Mouse (Mus musculus): ENCODE results near the gene Sox8.

Gene Sox8

DNA sequence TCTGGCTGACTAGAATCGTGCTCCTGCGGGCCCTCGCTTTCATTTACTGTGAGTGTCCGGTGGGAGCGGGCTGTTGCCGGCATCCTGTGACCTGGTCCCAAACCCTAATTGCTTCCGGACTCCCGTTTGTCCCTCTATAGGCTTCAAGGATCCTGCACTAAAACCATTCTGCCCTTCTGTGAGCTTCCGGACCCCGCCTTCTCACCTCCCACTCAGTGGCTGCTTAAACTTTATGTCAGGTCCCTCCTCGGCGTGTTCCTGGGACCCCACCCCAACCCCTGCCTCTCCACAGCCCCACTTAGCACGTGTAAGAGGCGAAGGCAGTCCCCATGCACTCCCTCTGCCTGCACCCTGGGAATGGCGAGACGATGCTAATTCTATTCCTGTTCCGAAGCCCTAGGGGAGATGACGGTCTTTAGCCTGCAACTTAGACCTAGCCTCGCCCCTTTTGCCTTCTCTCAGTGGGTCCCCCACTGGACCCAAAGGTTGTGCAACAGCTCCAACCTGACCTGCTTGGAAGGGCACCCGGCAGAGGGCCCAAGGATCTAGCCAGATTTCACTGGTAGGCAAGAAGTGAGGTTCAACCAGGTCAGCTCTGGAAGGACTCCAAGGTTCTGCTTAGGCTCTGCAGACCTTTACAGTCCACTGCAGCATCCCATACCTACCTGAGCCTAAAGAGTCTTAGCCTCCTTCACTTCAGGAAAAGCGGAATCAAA is 9.0 kb upstream of the Sox8 start:
- DNase-seq = peak; percentile 53

DNA sequence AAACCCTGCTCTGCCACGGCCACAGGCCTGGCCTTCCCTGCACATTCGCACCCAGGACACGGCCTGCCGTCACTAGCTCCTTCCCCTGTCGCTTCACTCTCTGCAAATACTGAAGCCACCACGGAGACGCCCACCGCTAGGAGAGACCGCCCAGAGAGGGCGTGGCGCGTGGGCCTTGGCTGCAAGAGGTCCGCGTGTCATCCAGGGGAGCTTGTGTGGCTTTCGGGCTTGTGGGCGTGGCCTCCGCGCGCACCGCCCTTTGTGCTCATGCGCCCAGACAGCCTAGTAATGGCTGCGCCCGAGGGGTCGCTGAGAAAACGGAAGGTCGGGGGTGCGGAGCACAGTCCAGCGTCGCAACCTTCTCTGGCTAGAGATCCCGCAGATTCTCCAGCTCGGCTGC is 8.4 kb upstream of the Sox8 start, which contains the start of gene Lmf1:
Lmf1 (plus strand) TSS at position 166 of the 400 bp plus-strand sequence.
- DNase-seq = peak; percentile 98

- DNase-seq = no peak
These were observed 7.2 kb upstream of the Sox8 start for GRCm38 (mm10) chr17:25577702-25578101.

GRCm38 (mm10) chr17:25577263-25577662 is 6.8 kb upstream of the Sox8 start:
- no peak for DNase-seq

GRCm38 (mm10) chr17:25576034-25576433 is 5.5 kb upstream of the Sox8 start:
- DNase-seq = no peak

DNA sequence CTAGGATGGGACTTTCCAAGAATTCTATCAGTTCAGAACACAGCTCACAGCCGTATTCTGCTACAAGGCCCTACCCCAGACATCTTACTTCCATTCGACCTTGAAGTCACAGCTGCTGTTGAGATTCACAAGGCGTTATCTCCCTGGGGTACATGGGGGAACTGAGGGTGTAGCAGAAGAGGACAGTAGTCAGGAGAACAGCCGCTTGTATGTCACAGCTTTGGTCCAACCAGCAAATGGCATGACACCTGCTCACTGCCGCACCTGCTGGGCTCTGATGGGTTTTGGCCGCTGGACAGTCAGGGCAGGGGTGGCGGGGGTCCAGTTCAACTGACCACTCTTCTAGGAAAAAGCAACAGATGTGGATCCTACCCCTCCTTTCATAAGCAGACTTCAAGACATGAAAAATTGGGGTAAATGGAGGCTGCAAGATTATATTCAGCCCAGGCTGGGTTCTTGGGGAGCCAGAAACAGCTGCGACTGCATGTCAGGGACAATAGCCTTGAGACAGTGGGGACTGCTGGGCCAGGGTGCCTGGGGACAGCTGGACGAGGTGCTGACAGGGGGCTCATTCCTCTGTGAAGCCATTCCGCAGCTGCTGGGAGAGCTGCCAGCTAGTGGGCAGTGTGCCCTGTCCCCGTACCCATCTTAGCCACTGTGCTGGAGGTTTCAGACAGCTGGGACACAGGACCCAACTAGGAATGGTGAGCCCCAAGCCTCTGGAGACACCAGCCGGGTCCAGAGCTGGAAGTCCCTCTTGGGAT is 4.9 kb upstream of the Sox8 start:
- DNase-seq = no peak

GRCm38 (mm10) chr17:25571453-25571820 is 951 bp upstream of the Sox8 start:
- no peak for DNase-seq

DNA sequence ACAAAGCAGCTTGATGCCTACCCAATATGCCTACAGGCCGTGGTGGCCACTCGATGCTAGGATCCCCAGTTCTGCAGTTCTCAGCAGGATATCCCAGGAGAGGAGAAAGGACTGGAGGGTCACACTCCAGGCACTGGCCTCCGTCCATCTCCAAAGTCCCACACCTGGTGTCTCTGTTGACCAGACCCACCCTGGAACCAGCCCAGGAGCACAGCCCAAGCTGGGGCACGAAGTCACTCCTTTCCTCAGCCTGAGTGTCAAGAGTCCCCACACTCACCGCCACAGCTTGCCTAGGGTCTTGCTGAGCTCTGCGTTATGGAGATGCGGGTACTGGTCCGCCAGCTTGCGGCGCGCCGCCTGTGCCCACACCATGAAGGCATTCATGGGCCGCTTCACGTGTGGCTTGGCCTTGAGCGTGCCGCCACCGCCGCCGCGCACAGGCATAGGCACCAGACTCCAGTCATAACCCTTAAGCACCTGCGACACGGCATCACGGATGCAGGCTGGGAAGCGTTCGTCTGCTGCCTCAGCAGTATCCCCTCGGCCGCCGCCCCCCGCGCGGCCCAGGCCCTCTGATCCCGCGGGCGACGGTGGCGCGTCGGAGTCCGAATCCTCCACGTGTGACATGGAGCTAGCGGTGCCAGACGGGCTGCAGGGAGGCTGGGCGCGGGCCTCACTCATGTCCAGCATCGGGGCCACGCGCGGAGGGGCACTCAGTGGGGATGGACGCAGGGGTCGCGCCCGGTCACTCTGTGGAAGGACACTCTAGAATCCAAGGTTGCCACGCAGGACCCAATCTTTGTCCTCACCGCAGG is 446 bp downstream of the Sox8 start:
- no peak for DNase-seq

DNA sequence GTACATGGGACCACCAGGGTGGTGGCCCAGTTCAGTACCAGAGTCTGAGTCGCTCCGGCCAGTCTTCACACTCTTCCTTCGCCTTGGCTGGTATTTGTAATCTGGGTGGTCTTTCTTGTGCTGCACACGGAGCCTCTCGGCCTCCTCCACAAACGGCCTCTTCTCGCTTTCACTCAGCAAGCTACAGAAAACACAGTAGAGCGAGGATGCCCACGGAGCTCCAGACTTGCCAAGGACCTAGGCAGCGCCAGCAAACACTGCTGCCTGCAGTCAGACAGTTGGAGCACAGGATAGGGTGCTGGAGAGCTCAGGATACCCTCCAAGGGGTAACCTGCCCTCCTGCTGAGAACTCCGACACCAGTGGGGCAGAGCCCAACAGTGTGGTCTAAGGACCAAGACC is 1.6 kb downstream of the Sox8 start:
- no peak for DNase-seq

DNA sequence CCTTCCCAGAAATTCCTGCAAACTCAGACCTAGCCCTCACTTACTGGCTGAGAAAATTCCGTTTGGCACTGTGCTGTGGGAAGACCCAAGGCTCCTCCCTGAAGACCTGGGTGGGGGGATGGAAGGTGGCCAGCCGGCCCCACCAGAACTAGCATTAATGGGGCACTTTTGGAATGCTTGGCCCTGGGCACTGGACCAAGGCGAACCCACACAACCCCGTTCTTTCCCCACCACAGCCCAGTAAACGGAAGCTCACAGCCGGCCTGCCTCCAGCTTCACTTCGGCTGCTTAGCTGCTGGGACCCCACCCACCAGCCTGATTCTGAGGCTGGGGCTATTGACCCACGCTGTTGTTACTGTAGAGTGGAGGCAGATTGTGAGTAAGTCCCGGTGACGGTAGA is 2.3 kb downstream of the Sox8 start:
- no peak for DNase-seq

DNA sequence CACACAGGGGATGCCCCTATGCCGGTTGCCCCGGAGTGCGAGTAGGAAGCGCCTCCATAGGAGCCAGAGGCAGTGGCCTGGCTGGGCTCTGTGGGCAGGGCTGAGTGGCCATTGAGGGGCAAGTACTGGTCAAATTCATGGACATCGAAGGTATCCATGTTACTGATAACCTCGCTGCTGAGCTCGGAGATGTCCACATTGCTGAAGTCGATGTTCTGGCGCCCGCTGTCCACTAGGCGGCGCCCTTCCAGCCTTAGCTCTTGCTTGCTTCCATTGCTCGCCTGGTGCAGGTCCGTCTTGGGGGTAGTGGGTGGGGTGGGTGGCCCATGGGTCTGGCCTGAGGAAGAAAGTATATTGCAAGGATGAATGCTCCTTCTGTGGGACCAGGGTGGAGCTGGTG is 2.7 kb downstream of the Sox8 start:
- DNase-seq = peak; percentile 52

DNA sequence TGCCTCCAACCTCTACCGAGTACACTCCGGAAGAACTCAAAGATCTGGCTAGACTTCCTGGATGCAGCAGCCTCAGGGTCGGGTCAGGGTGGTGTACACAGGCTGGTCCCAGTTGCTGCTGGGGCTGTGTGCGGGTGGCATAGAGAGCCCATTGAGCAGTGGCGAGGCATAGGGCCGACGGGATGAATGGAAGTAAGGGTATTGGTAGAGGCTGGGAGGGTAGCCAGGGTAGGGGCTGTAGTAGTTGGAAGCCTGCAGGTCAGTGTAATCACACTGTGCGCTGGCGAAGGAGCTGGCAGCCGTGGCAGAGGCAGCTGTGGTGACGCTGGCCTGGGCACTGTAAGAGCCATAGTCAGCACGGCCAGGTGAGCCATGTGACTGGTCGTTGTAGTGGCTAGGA is 3.2 kb downstream of the Sox8 start:
- no peak for DNase-seq

- no peak for DNase-seq
These were observed 4.5 kb downstream of the Sox8 start for GRCm38 (mm10) chr17:25565860-25566600.

GRCm38 (mm10) chr17:25565244-25565643 is 5.2 kb downstream of the Sox8 start:
- DNase-seq = no peak

DNA sequence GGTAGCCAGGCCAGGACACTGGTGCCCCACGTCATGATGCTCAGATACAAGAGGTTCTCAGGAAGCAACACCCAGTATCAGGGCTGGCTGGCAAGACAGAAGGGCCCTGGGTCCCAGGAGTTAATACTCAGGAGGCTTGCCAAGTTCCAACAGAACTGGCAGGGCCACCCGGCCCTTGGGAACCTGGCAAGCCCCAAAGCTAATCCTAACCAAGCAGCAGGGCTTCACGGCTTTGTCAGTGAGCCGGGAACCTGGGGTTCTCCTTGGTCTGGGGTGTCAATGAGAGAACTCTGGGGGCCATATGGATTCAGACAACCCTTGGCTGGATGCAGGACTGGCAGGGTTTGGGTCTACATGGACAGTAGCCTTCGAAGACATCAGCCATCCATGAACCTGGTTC is 6.0 kb downstream of the Sox8 start:
- DNase-seq = no peak

DNA sequence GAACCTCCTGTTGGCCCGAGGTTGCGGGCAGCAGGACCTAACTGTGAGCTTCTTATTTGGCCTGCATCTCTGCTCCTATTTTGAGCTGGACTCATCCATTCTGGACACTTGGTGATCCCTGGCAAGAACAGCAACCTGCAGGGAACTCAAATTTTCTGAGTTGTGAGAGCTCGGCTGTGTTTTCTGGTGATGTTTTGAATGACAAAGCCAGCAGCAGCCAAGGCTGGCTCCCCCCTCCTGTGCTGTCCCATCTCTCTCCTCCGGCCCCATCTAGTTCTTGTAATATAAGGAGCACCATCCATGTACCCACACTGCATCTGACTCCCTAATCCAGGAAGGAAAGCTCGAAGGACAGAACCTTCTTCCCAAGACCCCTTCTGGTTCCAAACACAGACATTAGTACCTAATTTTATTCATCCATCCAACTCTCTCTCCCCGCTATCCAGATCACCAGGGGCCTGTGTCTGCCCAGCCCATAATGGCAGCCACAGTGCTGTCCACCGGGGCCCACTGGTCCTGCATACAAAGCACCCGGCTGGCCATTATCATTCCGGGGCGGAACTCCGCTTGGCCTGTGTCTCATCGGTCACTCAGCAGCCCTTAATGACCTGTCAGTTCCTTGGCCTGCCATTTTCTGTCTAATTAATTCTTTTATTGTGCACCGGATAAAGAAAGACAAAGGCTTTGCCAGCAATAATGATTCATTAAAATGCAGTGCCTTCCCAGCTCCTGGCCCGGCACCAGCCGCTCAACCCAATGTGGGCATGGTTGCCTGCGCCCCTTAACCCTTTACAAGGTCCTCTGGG is 9.1 kb downstream of the Sox8 start:
- DNase-seq = no peak

- no peak for DNase-seq
These were observed 9.8 kb downstream of the Sox8 start for GRCm38 (mm10) chr17:25560554-25561222.

DNA sequence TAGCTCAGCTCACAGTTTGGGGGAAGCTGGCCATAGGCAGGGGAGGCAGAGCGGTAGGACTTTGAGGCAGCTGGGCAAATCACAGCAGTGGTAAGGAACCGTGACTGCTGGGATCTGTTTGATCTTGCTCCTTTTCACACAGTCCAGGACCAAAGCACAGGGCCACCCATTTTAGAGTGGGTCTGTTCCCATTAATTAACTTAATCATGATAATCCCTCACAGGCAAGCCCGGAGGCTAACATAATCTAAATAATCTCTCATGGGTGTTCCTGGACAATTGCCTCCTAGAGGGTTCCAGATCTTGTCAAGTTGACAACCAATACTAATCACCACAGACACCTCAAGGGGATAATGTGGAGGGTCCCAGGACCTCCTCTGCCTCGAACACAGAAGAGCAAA is 10.9 kb downstream of the Sox8 start:
- no peak for DNase-seq

DNA sequence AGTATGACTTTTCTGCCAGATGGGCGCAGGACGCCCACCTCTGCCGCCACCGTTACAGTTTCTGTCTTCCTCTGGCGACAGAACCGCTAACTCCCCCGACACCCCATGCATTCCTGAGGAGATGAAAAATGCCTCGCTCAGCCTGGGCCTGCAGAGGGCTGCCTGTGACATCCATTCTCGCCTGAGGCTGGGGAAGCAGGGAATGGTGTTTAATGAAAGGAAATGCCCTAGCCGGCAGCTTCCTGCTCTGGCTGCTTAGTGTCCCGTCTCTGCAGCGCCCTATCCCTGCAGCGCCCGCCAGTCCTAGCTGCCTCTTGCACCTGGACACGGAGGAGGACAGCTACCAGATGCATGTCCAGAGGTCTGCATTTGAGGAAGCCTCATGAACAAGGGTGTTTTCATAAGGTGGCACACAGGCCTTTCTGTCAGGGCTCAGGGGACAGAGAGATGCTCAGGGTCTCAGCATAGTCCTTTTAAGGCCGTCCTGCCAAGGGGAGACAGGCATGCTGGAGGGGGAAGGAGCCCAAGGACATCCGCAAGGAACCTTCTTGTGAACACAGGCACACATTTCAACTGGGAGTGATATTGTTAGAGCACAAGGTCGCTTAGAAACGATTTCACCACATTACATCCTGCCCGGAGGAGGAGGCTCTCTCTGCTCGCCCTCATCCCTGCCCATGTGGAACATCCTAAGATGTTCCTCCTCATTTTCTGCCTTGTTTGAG is 13.7 kb downstream of the Sox8 start:
- no peak for DNase-seq
